Mouse (Mus musculus): ENCODE results near the gene Chd2. TPM values are rescaled to one million over a fixed set of nuclear protein-coding genes. Genes with fewer than 3 reads are reported as not detected.

Gene Chd2
- polyA plus RNA-seq, 1 experiment = 104 TPM

DNA sequence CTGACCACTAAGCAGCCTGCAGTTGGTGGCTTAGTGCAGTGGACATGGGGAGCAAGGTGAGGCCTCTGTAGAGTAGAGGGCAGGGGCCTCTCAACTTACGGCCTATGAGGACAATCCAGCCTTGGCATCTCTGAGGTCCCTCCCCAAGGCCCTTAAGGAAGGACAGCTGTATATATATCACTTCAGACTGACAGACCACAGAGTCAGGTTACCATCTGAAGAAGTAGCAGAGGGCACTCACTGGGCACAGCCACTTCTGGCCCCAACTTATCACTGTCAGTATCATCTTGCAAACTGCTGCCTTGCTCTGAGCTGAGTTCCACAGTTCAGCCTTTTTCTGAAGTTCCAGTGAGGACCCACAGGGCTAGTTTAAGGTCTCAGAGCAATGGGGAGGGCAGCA lies 139.0 kb downstream of the Chd2 start:
- Histone ChIP-seq H3K4me1 (ENCODE audit: control insufficient read depth, insufficient read depth, low read length) (peaks cover 1% of the 10 kb centered on the region), H3K9me3 (replicated peaks; ENCODE audit: control insufficient read depth, insufficient read depth, low read length, poor library complexity, severe bottlenecking) (no peaks in the 10 kb centered on the region), H3K9ac (ENCODE audit: low read depth, poor library complexity, severe bottlenecking) (no peak overlapping the region), H3K27ac (ENCODE audit: insufficient read depth, low read length) (no peak overlapping the region), H3K4me3 (ENCODE audit: low read depth, low read length) (no peak overlapping the region), H3K27me3 (ENCODE audit: control insufficient read depth, insufficient read depth, low read length, poor library complexity, severe bottlenecking) (0 out of 2 replicates have a peak, but pooled peaks cover 3% of the 10 kb centered on the region), H3K36me3 (ENCODE audit: control insufficient read depth, insufficient read depth, low read length, poor library complexity, severe bottlenecking) (no peaks in the 10 kb centered on the region)
- no peak for TF ChIP-seq EP300 (IDR thresholded peaks at IDR 0.05; ENCODE audit: insufficient read depth, low read depth, low read length)
- TF ChIP-seq POLR2A (IDR thresholded peaks at IDR 0.05; ENCODE audit: insufficient read depth, low read length) = no peak
- TF ChIP-seq CTCF (IDR thresholded peaks at IDR 0.05; ENCODE audit: low read depth, low read length) = no peak

GRCm38 (mm10) chr7:73402106-73402505 lies 139.5 kb downstream of the Chd2 start:
- Histone ChIP-seq H3K9ac (ENCODE audit: low read depth, poor library complexity, severe bottlenecking) (no peak overlapping the region), H3K4me3 (ENCODE audit: low read depth, low read length) (no peak overlapping the region), H3K27ac (ENCODE audit: insufficient read depth, low read length) (no peak overlapping the region), H3K27me3 (ENCODE audit: control insufficient read depth, insufficient read depth, low read length, poor library complexity, severe bottlenecking) (0 out of 2 replicates have a peak, but pooled peaks cover 3% of the 10 kb centered on the region), H3K9me3 (replicated peaks; ENCODE audit: control insufficient read depth, insufficient read depth, low read length, poor library complexity, severe bottlenecking) (no peaks in the 10 kb centered on the region), H3K4me1 (ENCODE audit: control insufficient read depth, insufficient read depth, low read length) (peaks cover 1% of the 10 kb centered on the region), H3K36me3 (ENCODE audit: control insufficient read depth, insufficient read depth, low read length, poor library complexity, severe bottlenecking) (no peaks in the 10 kb centered on the region)
- no peak for TF ChIP-seq POLR2A (IDR thresholded peaks at IDR 0.05; ENCODE audit: insufficient read depth, low read length)
- TF ChIP-seq CTCF (IDR thresholded peaks at IDR 0.05; ENCODE audit: low read depth, low read length) = no peak
- TF ChIP-seq EP300 (IDR thresholded peaks at IDR 0.05; ENCODE audit: insufficient read depth, low read depth, low read length) = no peak

- H3K4me3 ChIP-seq (ENCODE audit: low read depth, low read length) = peak overlapping the region; percentile 30
- H3K9ac ChIP-seq (ENCODE audit: low read depth, poor library complexity, severe bottlenecking) = no peak overlapping the region
- no peak overlapping the region for H3K27ac ChIP-seq (ENCODE audit: insufficient read depth, low read length)
- H3K4me1 ChIP-seq (ENCODE audit: control insufficient read depth, insufficient read depth, low read length) = peaks cover 1% of the 10 kb centered on the region
- H3K9me3 ChIP-seq (replicated peaks; ENCODE audit: control insufficient read depth, insufficient read depth, low read length, poor library complexity, severe bottlenecking) = no peaks in the 10 kb centered on the region
- no peaks in the 10 kb centered on the region for H3K36me3 ChIP-seq (ENCODE audit: control insufficient read depth, insufficient read depth, low read length, poor library complexity, severe bottlenecking)
- no peak for TF ChIP-seq EP300 (IDR thresholded peaks at IDR 0.05; ENCODE audit: insufficient read depth, low read depth, low read length)
- no peak for TF ChIP-seq CTCF (IDR thresholded peaks at IDR 0.05; ENCODE audit: low read depth, low read length)
- TF ChIP-seq POLR2A (IDR thresholded peaks at IDR 0.05; ENCODE audit: insufficient read depth, low read length) = no peak
- peaks cover 9% of the 10 kb centered on the region; the same call in 1 of the 2 replicates for H3K27me3 ChIP-seq (ENCODE audit: control insufficient read depth, insufficient read depth, low read length, poor library complexity, severe bottlenecking)
Measured at GRCm38 (mm10) chr7:73400051-73400916, 141.3 kb downstream of the Chd2 start.

GRCm38 (mm10) chr7:73399501-73400044 lies 142.1 kb downstream of the Chd2 start:
- Histone ChIP-seq H3K4me1 (ENCODE audit: control insufficient read depth, insufficient read depth, low read length) (peaks cover 1% of the 10 kb centered on the region), H3K9ac (ENCODE audit: low read depth, poor library complexity, severe bottlenecking) (no peak overlapping the region), H3K9me3 (replicated peaks; ENCODE audit: control insufficient read depth, insufficient read depth, low read length, poor library complexity, severe bottlenecking) (no peaks in the 10 kb centered on the region), H3K27ac (ENCODE audit: insufficient read depth, low read length) (no peak overlapping the region), H3K4me3 (ENCODE audit: low read depth, low read length) (peak overlapping the region; percentile 49), H3K36me3 (ENCODE audit: control insufficient read depth, insufficient read depth, low read length, poor library complexity, severe bottlenecking) (no peaks in the 10 kb centered on the region), H3K27me3 (ENCODE audit: control insufficient read depth, insufficient read depth, low read length, poor library complexity, severe bottlenecking) (peaks cover 9% of the 10 kb centered on the region; the same call in 1 of the 2 replicates)
- TF ChIP-seq CTCF (IDR thresholded peaks at IDR 0.05; ENCODE audit: low read depth, low read length) (peak; percentile 65), EP300 (IDR thresholded peaks at IDR 0.05; ENCODE audit: insufficient read depth, low read depth, low read length) (peak; percentile 93), POLR2A (IDR thresholded peaks at IDR 0.05; ENCODE audit: insufficient read depth, low read length) (no peak)

- Histone ChIP-seq H3K4me3 (ENCODE audit: low read depth, low read length) (peak overlapping the region; percentile 49), H3K9me3 (replicated peaks; ENCODE audit: control insufficient read depth, insufficient read depth, low read length, poor library complexity, severe bottlenecking) (no peaks in the 10 kb centered on the region), H3K27me3 (ENCODE audit: control insufficient read depth, insufficient read depth, low read length, poor library complexity, severe bottlenecking) (peaks cover 9% of the 10 kb centered on the region; the same call in 1 of the 2 replicates), H3K4me1 (ENCODE audit: control insufficient read depth, insufficient read depth, low read length) (peaks cover 1% of the 10 kb centered on the region), H3K9ac (ENCODE audit: low read depth, poor library complexity, severe bottlenecking) (no peak overlapping the region), H3K27ac (ENCODE audit: insufficient read depth, low read length) (no peak overlapping the region), H3K36me3 (ENCODE audit: control insufficient read depth, insufficient read depth, low read length, poor library complexity, severe bottlenecking) (no peaks in the 10 kb centered on the region)
- TF ChIP-seq POLR2A (IDR thresholded peaks at IDR 0.05; ENCODE audit: insufficient read depth, low read length) = no peak
Measured at GRCm38 (mm10) chr7:73398806-73399442, 142.7 kb downstream of the Chd2 start.

Data from ES-Bruce4 (cell line).